Mouse (Mus musculus) neural tube, embryonic 11.5 days (tissue): ENCODE measurements around the gene Mab21l2. TPM values are rescaled to one million over a fixed set of nuclear protein-coding genes. Genes with fewer than 3 reads are reported as not detected.

Experiments used
- ATAC-seq: fragments of 200-750 bp; cut with Nextera tagmentation; 2 replicates; pipeline ENCODE4 v1.8.0; 2017; ENCODE audit warnings: moderate number of reproducible peaks, mild to moderate bottlenecking, moderate TSS enrichment, moderate library complexity; ENCODE audit not compliant: insufficient read depth, low FRiP score, low TSS enrichment
- DNase-seq: peaks from one replicate; pipeline ENCODE4 v3.0.0-alpha.2; 2015; ENCODE audit warnings: low spot score
- H3K27ac ChIP-seq: fragments of 300-500 bp; sonication (generic); 2 replicates; pipeline ENCODE4 v1.5.1; 2014; ENCODE audit warnings: low read depth, mild to moderate bottlenecking, low read length
- H3K27me3 ChIP-seq: fragments of 300-500 bp; sonication (generic); 2 replicates; pipeline ENCODE4 v1.6.1; 2014; ENCODE audit warnings: mild to moderate bottlenecking, low read length, mixed read lengths; ENCODE audit not compliant: control insufficient read depth, insufficient read depth
- H3K36me3 ChIP-seq: fragments of 300-500 bp; sonication (generic); 2 replicates; pipeline ENCODE4 v1.6.1; 2014; ENCODE audit warnings: mild to moderate bottlenecking, low read length, moderate library complexity, mixed read lengths; ENCODE audit not compliant: control insufficient read depth, insufficient read depth
- H3K4me1 ChIP-seq: fragments of 300-500 bp; sonication (generic); 2 replicates; pipeline ENCODE4 v1.6.1; 2014; ENCODE audit warnings: low read length, mixed read lengths; ENCODE audit not compliant: control insufficient read depth, insufficient read depth
- H3K4me2 ChIP-seq: fragments of 300-500 bp; sonication (generic); 2 replicates; pipeline ENCODE4 v1.6.1; 2014; ENCODE audit warnings: low read depth, mild to moderate bottlenecking, moderate library complexity
- H3K4me3 ChIP-seq: fragments of 300-500 bp; sonication (generic); 2 replicates; pipeline ENCODE4 v1.5.1; 2014; ENCODE audit warnings: low read depth, low read length
- H3K9ac ChIP-seq: fragments of 300-500 bp; sonication (generic); 2 replicates; pipeline ENCODE4 v1.6.1; 2014; ENCODE audit warnings: mild to moderate bottlenecking, low read length
- H3K9me3 ChIP-seq: fragments of 300-500 bp; sonication (generic); 2 replicates; pipeline ENCODE4 v1.6.1; 2016; ENCODE audit warnings: low read length; ENCODE audit not compliant: control insufficient read depth
- WGBS: fragments of 180-500 bp; shearing (Covaris S2); extraction: QIAGEN DNeasy Blood & Tissue Kit; methylation state at CpG from one replicate; pipeline ENCODE4 v1.1.7; 2014; 5-methylcytosine and 5-hydroxymethylcytosine counted together
- polyA plus RNA-seq: library from polyadenylated mRNA; unstranded; fragments of >200 nt; fragmentation: Nextera tagmentation; extraction: Ambion mirVana; gene quantifications from 2 replicates; pipeline ENCODE4 v1.2.1, GENCODE M21; 2014

Mab21l2 gene
- polyA plus RNA-seq, 1 experiment from 2014 or later, result 93.4 TPM

DNA sequence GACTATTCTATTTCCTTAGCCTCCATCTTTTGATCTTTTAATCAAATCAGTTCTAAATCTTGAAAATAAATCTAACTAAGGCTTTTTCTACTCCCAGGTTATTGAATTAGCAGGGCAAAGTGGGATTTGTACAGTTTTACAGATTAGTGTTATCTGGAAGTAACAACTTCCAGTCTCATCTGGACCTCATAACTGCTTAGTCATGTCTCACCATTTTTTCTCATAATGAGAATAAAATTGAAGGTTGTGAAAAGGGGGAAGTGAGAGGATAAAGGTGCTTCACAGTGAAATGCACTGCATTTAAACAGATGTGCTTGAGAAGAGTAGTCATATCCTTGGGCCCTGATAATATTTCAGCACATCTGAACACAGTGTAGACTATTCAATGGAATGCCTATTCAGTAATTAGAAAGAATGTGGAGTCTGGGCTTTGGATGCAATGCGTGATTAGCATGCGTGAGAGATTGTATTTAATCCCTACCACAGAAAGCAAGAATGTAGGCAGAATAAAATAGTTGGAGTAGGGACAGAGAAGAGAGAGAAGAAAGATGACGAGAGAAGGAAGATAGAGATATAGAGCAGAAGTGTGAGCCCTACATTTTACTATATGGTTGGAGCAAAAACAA lies 25.4 kb downstream of the Mab21l2 start:
- DNase-seq, result no peak
- H3K4me2 ChIP-seq, result no peak overlapping the region
- no peak overlapping the region for H3K9ac ChIP-seq
- H3K36me3 ChIP-seq, result no peaks in the 10 kb centered on the region
- ATAC-seq, result no peak
- 89% methylated on average over 3 of the region's 3 CpGs for WGBS
- H3K27me3 ChIP-seq, result no peaks in the 10 kb centered on the region
- no peaks in the 10 kb centered on the region for H3K9me3 ChIP-seq
- H3K4me1 ChIP-seq, result no peaks in the 10 kb centered on the region
- H3K27ac ChIP-seq, result no peak overlapping the region
- no peak overlapping the region for H3K4me3 ChIP-seq

DNA sequence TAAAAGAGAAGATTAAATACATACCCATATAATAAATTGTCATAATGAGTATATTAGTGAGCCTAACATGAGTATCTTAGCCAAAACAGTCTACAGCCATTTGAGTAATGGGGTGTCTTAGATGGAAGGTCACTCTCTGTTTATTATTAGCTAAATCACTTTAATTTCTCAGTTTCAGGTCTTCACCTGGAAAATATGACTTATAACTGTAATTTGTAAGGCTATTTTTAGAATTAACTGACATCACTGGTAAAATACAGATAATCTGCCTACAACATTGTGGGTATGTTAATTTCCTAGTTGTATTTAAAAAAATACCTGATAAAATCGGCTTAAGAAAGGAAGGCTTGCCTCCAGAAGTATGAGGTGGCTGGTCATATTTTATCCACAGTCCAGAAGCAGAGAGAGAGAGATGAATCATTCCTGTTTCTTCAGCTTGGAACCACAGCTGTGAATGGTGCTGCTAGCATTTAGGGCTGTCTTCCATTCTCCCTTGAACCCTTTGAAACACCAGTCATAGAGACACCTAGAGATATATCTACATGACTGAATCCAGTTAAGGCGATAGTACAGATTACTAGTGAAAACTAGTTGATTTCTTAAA lies 29.8 kb downstream of the Mab21l2 start:
- DNase-seq, result no peak

DNA sequence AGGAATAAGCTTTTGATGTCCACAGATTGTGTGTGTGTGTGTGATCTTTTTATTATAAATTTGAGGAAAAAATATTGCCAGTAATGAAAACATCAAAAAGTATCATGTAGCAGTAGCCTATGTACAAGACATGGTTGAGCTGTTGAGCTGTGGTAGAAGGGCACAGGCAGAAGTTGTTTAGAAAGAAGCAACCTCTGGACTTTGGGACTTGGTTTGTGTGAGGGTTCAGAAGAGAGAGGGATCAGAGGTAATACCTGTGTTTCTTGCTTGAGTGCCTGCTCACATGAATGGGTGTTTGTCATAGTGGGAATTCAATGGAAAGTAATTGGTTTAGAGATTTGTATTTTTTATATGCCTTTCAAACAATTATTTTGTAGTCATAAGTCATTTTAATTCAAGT lies 47.8 kb downstream of the Mab21l2 start:
- Histone ChIP-seq H3K36me3 (no peaks in the 10 kb centered on the region), H3K27me3 (no peaks in the 10 kb centered on the region), H3K4me3 (no peak overlapping the region), H3K9ac (no peak overlapping the region), H3K4me2 (no peak overlapping the region), H3K9me3 (no peaks in the 10 kb centered on the region), H3K27ac (no peak overlapping the region), H3K4me1 (no peaks in the 10 kb centered on the region)
- DNase-seq (no peak), ATAC-seq (no peak)

More for the DNA sequence above, 29.8 kb downstream of the Mab21l2 start:
- no peak for ATAC-seq
- Histone ChIP-seq H3K27ac (no peak overlapping the region), H3K4me1 (no peaks in the 10 kb centered on the region), H3K36me3 (no peaks in the 10 kb centered on the region), H3K9ac (no peak overlapping the region), H3K4me2 (no peak overlapping the region), H3K9me3 (no peaks in the 10 kb centered on the region), H3K4me3 (no peak overlapping the region), H3K27me3 (no peaks in the 10 kb centered on the region)
- 89% methylated on average over 2 of the region's 2 CpGs for WGBS
